Comparison of ENCODE assay signal across 8 mouse cellular contexts in the genomic region with DNA sequence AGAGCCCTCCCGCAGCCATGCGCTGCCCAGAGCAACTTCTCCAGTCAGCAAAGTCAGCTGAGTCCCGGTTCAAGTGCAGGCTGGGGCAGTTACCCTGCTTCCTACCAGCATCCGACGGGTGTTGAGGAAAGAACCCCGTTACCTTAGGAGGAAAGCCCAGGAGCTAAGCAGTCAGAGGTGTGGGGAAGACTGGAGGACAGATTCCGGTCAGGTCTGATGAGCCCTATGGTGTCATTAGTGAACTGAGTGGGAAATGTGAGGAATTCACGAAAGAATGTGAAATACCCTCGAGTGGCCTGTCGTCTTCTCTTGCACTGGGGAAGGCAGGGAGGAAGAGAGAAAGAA. TPM values are rescaled to one million over a fixed set of nuclear protein-coding genes. Genes with fewer than 3 reads are reported as not detected.
A peak's percentile ranks its signal among the peaks of the same experiment; 100 is the strongest.
DNase-seq lines count a peak whose midpoint lies in the region; ATAC-seq and TF ChIP-seq lines count a peak whose summit lies in the region.

No protein-coding gene starts in this region.

- peak; percentile 5 for DNase-seq in embryo, embryonic 11.5 days (ENCODE audit: low read depth, low spot score)
- DNase-seq in embryo, embryonic 10 days (ENCODE audit: low spot score), result no peak
- DNase-seq in left cerebral cortex, postnatal 25 days (ENCODE audit: low spot score in 2 of 2), result no peak
- no peak for DNase-seq in cerebellum, adult 11-12 months

- no peaks in the 10 kb centered on the region for H3K27me3 ChIP-seq in ES-Bruce4 (ENCODE audit: control insufficient read depth, insufficient read depth, low read length, poor library complexity, severe bottlenecking)
- H3K27me3 ChIP-seq in limb, embryonic 15.5 days, result no peaks in the 10 kb centered on the region
- H3K27me3 ChIP-seq in midbrain, embryonic 15.5 days (replicated peaks), result no peaks in the 10 kb centered on the region; the same call in 1 of the 2 replicates

- peak overlapping the region; percentile 80 for H3K4me3 ChIP-seq in ES-Bruce4 (ENCODE audit: low read depth, low read length)
- peak overlapping the region; percentile 66 for H3K4me3 ChIP-seq in limb, embryonic 15.5 days
- H3K4me3 ChIP-seq in midbrain, embryonic 15.5 days, result peak overlapping the region; percentile 61

- H3K4me2 ChIP-seq in limb, embryonic 15.5 days, result peak overlapping the region; percentile 81
- peak overlapping the region; percentile 86 for H3K4me2 ChIP-seq in midbrain, embryonic 15.5 days

- H3K27ac ChIP-seq in ES-Bruce4 (ENCODE audit: insufficient read depth, low read length), result no peak overlapping the region
- H3K27ac ChIP-seq in limb, embryonic 15.5 days, result no peak overlapping the region
- no peak overlapping the region for H3K27ac ChIP-seq in midbrain, embryonic 15.5 days

- H3K9me3 ChIP-seq in ES-Bruce4 (replicated peaks; ENCODE audit: control insufficient read depth, insufficient read depth, low read length, poor library complexity, severe bottlenecking), result no peaks in the 10 kb centered on the region
- H3K9me3 ChIP-seq in limb, embryonic 15.5 days, result no peaks in the 10 kb centered on the region
- H3K9me3 ChIP-seq in midbrain, embryonic 15.5 days, result no peaks in the 10 kb centered on the region

- ATAC-seq in granulocyte monocyte progenitor cell, adult 5-6 weeks (replicated peaks; ENCODE audit: poor library complexity, severe bottlenecking), result peak; percentile 34
- ATAC-seq in limb, embryonic 15.5 days (ENCODE audit: insufficient number of reproducible peaks, low FRiP score, low TSS enrichment, low read depth), result no peak
- 0 out of 2 replicates have a peak, but pooled peaks have one; percentile 12 for ATAC-seq in midbrain, embryonic 15.5 days (replicated peaks)

- no peak for TF ChIP-seq EP300 in ES-Bruce4 (IDR thresholded peaks at IDR 0.05; ENCODE audit: insufficient read depth, low read depth, low read length)

- peak overlapping the region; percentile 15 for H3K9ac ChIP-seq in ES-Bruce4 (ENCODE audit: low read depth, poor library complexity, severe bottlenecking)
- peak overlapping the region; percentile 51 for H3K9ac ChIP-seq in limb, embryonic 15.5 days
- H3K9ac ChIP-seq in midbrain, embryonic 15.5 days, result peak overlapping the region; percentile 42; the same call in 1 of the 2 replicates

- H3K4me1 ChIP-seq in ES-Bruce4 (ENCODE audit: control insufficient read depth, insufficient read depth, low read length), result no peaks in the 10 kb centered on the region
- H3K4me1 ChIP-seq in limb, embryonic 15.5 days, result peaks cover 7% of the 10 kb centered on the region; the same call in 1 of the 2 replicates
- peaks cover 7% of the 10 kb centered on the region for H3K4me1 ChIP-seq in midbrain, embryonic 15.5 days

- TF ChIP-seq POLR2A in ES-Bruce4 (IDR thresholded peaks at IDR 0.05; ENCODE audit: insufficient read depth, low read length), result no peak

- no peaks in the 10 kb centered on the region for H3K36me3 ChIP-seq in ES-Bruce4 (ENCODE audit: control insufficient read depth, insufficient read depth, low read length, poor library complexity, severe bottlenecking)
- 0 out of 2 replicates have a peak, but pooled peaks cover 5% of the 10 kb centered on the region for H3K36me3 ChIP-seq in limb, embryonic 15.5 days
- no peaks in the 10 kb centered on the region for H3K36me3 ChIP-seq in midbrain, embryonic 15.5 days (replicated peaks)

- 11% methylated on average over 10 of the region's 10 CpGs for WGBS in limb, embryonic 15.5 days
- WGBS in midbrain, embryonic 15.5 days, result 30% methylated on average over 10 of the region's 10 CpGs

- TF ChIP-seq CTCF in ES-Bruce4 (IDR thresholded peaks at IDR 0.05; ENCODE audit: low read depth, low read length), result no peak

- intact Hi-C loops in left cerebral cortex, postnatal 25 days (cut with DNase I), result no loop called here

RNA-seq across cellular contexts. Expression of a gene that starts 0.9 kb away (rescaled TPM):
- polyA plus RNA-seq in ES-Bruce4 (2011; ENCODE audit: insufficient read depth, insufficient read length, low read depth, missing spikeins), result 4.3 and 9.6 TPM in 2 replicates
- 20.2 and 22.2 TPM in 2 replicates for total RNA-seq in granulocyte monocyte progenitor cell, adult 5-6 weeks (2014; fragmentation: Nextera tagmentation)
- total RNA-seq in granulocyte monocyte progenitor cell, adult 5-6 weeks (2017), result 22.9 and 26.2 TPM in 2 replicates
- 29.8 and 30.1 TPM in 2 replicates for polyA plus RNA-seq in limb, embryonic 15.5 days (2015; fragmentation: Nextera tagmentation; extraction: Ambion mirVana)
- polyA plus RNA-seq in midbrain, embryonic 15.5 days (2015; fragmentation: Nextera tagmentation; extraction: Ambion mirVana), result 7.0 and 7.5 TPM in 2 replicates
- 1 to 10 TPM; 5.1 to 7.6 TPM for total RNA-seq in left cerebral cortex, postnatal 25 days (2021)

RNA-seq across cellular contexts. Expression of a gene that starts 40.6 kb away (rescaled TPM):
- polyA plus RNA-seq in ES-Bruce4 (2011; ENCODE audit: insufficient read depth, insufficient read length, low read depth, missing spikeins), result 14.4 and 16.3 TPM in 2 replicates
- total RNA-seq in granulocyte monocyte progenitor cell, adult 5-6 weeks (2014; fragmentation: Nextera tagmentation), result 8.0 and 11.0 TPM in 2 replicates
- 3.1 and 7.4 TPM in 2 replicates for total RNA-seq in granulocyte monocyte progenitor cell, adult 5-6 weeks (2017)
- polyA plus RNA-seq in limb, embryonic 15.5 days (2015; fragmentation: Nextera tagmentation; extraction: Ambion mirVana), result 16.4 and 18.8 TPM in 2 replicates
- 20.3 and 22.3 TPM in 2 replicates for polyA plus RNA-seq in midbrain, embryonic 15.5 days (2015; fragmentation: Nextera tagmentation; extraction: Ambion mirVana)
- 10 to 100 TPM; 46.4 to 51.0 TPM for total RNA-seq in left cerebral cortex, postnatal 25 days (2021)

RNA-seq across cellular contexts. Expression of a gene that starts 42.4 kb away (rescaled TPM):
- 298 and 328 TPM in 2 replicates for polyA plus RNA-seq in ES-Bruce4 (2011; ENCODE audit: insufficient read depth, insufficient read length, low read depth, missing spikeins)
- total RNA-seq in granulocyte monocyte progenitor cell, adult 5-6 weeks (2014; fragmentation: Nextera tagmentation), result 147 and 170 TPM in 2 replicates
- total RNA-seq in granulocyte monocyte progenitor cell, adult 5-6 weeks (2017), result 341 and 364 TPM in 2 replicates
- polyA plus RNA-seq in limb, embryonic 15.5 days (2015; fragmentation: Nextera tagmentation; extraction: Ambion mirVana), result 57.1 and 68.4 TPM in 2 replicates
- polyA plus RNA-seq in midbrain, embryonic 15.5 days (2015; fragmentation: Nextera tagmentation; extraction: Ambion mirVana), result 44.9 and 49.2 TPM in 2 replicates
- 100 to 1,000 TPM; 148 to 152 TPM for total RNA-seq in left cerebral cortex, postnatal 25 days (2021)
